Mouse (Mus musculus) spleen, postnatal 0 days (tissue): ENCODE data around the gene Olfr1293-ps. TPM values are rescaled to one million over a fixed set of nuclear protein-coding genes. Genes with fewer than 3 reads are reported as not detected.

ENCODE experiments used
- polyA plus RNA-seq: library from polyadenylated mRNA; unstranded; fragments of >200 nt; fragmentation: Nextera tagmentation; extraction: Ambion mirVana; gene quantifications from 2 replicates; pipeline ENCODE4 v1.2.1, GENCODE M21; 2015

Olfr1293-ps gene
- not detected in 2 replicates for polyA plus RNA-seq

DNA sequence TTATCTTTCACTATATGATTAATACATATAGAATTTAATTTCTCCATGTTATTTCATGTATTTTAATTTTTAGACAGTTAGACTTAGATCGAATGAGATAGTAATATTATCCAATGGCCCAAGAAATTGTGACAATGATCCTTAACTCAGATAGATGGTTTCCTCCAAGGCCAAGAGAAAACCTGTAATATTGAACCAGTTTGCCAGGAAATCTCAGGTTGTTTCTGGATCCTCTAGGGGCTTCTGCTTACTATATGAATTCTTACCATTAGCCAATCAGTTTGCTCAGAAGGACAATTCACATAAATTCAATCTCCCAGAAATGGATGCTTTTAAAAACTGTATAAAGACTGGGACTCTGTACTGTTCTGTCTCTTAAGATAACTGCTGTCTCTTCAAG, at the start of gene Olfr1293-ps:
Gene Olfr1293-ps, plus strand, starts transcription at position 301 of the 400 bp plus-strand sequence.

DNA sequence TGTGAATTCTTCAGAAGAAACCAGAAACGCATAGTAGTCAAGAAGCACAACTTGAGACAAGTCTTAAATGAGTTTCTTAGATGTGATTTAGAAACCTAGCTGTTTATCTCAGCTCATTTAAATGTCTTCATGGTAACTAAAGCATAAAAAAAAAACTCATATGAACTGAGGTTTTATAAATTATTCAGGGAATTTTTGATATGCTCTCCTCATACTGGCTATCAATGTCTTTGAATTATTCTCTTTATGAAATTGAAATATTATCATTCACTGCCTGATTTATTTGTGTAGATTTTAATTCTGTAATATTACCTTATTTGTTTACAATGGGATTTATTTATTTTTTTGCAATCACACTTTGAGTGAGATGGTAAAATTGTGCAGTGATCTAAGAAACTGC, 44.5 kb upstream of the Olfr1293-ps start, which contains the start of gene Olfr1289:
Gene Olfr1289, plus strand, starts transcription at position 301 of the 400 bp plus-strand sequence.

DNA sequence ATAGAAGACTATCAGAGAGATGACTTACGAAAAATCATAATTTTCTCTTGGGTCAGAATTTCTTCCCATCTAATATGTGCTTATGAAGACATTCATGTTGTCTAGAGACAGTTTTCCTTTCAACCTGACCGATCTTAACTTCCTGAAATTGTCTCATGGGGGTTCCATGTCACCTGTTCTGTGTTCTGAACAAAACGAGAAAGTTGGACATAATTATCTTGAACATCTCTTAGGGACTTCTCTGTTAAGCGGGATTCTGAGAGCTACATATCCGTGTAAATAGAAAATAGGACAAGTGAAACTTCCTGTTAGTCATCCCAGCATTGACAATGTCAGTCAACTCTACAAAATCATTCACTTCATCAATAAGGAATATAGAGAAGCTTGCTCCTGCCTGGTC, 31.3 kb upstream of the Olfr1293-ps start, which contains the start of gene Olfr1290:
Gene Olfr1290, minus strand, starts transcription at position 101 of the 400 bp plus-strand sequence.

DNA sequence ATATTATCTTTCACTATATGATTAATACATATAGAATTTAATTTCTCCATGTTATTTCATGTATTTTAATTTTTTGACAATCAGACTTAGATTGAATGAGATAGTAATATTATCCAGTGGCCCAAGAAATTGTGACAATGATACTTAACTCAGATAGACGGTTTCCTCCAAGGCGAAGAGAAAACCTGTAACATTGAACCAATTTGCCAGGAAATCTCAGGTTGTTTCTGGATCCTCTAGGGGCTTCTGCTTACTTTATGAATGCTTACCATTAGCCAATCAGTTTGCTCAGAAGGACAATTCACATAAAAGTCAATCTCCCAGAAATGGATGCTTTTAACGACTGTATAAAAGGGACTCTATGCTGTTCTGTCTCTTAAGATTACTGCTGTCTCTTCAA, 28.1 kb upstream of the Olfr1293-ps start, which contains the start of gene Olfr1291-ps1:
Gene Olfr1291-ps1, plus strand, starts transcription at position 301 of the 400 bp plus-strand sequence.

DNA sequence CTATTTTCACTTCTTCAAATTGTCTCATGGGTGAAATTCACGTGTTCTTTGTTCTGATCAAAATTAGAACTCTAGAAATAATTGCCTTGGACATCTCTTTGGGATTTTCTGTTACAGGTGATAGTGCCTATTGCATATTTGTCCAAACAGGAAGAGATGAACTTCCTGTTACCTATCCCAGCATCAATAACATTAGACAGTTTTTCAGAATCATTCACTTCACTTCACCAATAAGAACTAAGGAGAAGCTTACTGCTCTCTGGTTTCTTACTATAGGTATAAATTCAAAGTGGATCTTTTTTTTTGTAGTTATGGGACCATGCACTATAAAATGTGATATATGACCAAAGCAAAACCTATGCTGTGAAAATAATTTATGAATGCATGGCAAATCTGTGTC, 15.2 kb downstream of the Olfr1293-ps start, which contains the start of gene Olfr1294:
Gene Olfr1294, minus strand, starts transcription at position 101 of the 400 bp plus-strand sequence.

DNA sequence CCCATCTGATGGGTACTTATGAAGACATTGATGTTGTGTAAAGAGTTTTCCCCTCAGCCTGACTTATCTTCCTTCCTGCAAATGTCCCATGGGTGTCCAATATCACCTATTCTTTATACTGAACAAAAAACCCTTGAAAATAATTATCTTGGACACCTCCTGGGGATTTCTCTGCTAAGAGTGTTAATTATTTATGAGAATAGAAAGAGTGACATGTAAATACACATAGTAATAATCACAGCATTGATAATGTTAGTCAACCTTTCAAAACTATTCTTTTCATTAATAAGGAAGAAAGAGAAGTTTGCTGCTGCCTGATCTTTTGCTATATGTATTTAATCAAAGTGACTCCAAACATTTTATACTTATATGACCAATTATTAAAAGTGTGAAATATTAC, 44.6 kb downstream of the Olfr1293-ps start, which contains the start of gene Olfr1295:
Gene Olfr1295, minus strand, starts transcription at position 101 of the 400 bp plus-strand sequence.

Other genes starting within 250 kb of the Olfr1293-ps start
- gene Olfr1278, start 235.1 kb upstream of the Olfr1293-ps start, polyA plus RNA-seq = not detected in 2 replicates
- not detected in 2 replicates for gene Olfr1279, start 224.6 kb upstream of the Olfr1293-ps start, polyA plus RNA-seq
- gene Olfr1280, start 211.2 kb upstream of the Olfr1293-ps start, polyA plus RNA-seq = not detected in 2 replicates
- not detected in 2 replicates for gene Olfr1281, start 198.7 kb upstream of the Olfr1293-ps start, polyA plus RNA-seq
- gene Olfr1282, start 189.1 kb upstream of the Olfr1293-ps start, polyA plus RNA-seq = not detected in 2 replicates
- gene Olfr1283, start 158.4 kb upstream of the Olfr1293-ps start, polyA plus RNA-seq = not detected in 2 replicates
- gene Olfr1284, start 149.7 kb upstream of the Olfr1293-ps start, polyA plus RNA-seq = not detected in 2 replicates
- gene Olfr1286, start 102.1 kb upstream of the Olfr1293-ps start, polyA plus RNA-seq = not detected in 2 replicates
- gene Olfr1287, start 76.1 kb upstream of the Olfr1293-ps start, polyA plus RNA-seq = not detected in 2 replicates
- gene Olfr1288, start 51.1 kb upstream of the Olfr1293-ps start, polyA plus RNA-seq = not detected in 2 replicates
- not detected in 2 replicates for gene Olfr1289, start 44.4 kb upstream of the Olfr1293-ps start, polyA plus RNA-seq
- gene Olfr1290, start 31.4 kb upstream of the Olfr1293-ps start, polyA plus RNA-seq = not detected in 2 replicates
- not detected in 2 replicates for gene Olfr1291-ps1, start 28.0 kb upstream of the Olfr1293-ps start, polyA plus RNA-seq
- not detected in 2 replicates for gene Olfr1294, start 15.1 kb downstream of the Olfr1293-ps start, polyA plus RNA-seq
- not detected in 2 replicates for gene Olfr1295, start 44.5 kb downstream of the Olfr1293-ps start, polyA plus RNA-seq
- not detected in 2 replicates for gene Olfr1297, start 101.3 kb downstream of the Olfr1293-ps start, polyA plus RNA-seq
- not detected in 2 replicates for gene Olfr1298, start 124.0 kb downstream of the Olfr1293-ps start, polyA plus RNA-seq
- not detected in 2 replicates for gene Olfr1299, start 136.2 kb downstream of the Olfr1293-ps start, polyA plus RNA-seq
- gene Olfr1301, start 225.8 kb downstream of the Olfr1293-ps start, polyA plus RNA-seq = not detected in 2 replicates